Mouse (Mus musculus): ENCODE measurements around the gene Spock1. TPM values are rescaled to one million over a fixed set of nuclear protein-coding genes. Genes with fewer than 3 reads are reported as not detected.

Spock1 gene
- total and polyA plus RNA-seq, 3 experiments, result not detected

DNA sequence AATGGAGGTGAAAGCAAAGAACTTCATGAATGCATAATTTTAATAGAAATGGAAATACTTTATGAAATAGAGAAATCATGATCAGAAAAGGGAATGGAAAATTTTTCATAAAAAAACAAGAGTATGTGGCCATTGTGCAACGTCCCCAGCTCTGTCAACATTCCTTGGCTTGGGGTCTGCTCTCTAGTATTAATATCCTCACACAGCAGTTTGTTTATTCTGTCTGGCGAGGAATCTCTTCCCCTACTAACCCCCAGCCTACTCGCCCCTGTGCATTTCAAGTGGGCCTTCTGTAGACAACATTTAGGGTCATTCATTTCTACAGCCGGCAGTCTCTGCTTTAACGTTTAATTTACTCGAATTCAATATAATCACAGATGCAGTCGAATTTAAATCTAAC lies 181.5 kb downstream of the Spock1 start:
- Histone ChIP-seq H3K4me2 (ENCODE audit: insufficient read depth, low read depth, poor library complexity, severe bottlenecking) (no peak overlapping the region), H3K27ac (ENCODE audit: insufficient read depth, low read depth) (no peak overlapping the region), H3K4me1 (ENCODE audit: control insufficient read depth in 1 of 2, insufficient read depth in 2 of 2) (no peaks in the 10 kb centered on the region), H3K36me3 (replicated peaks in 1 of 2; ENCODE audit: control insufficient read depth in 1 of 2, insufficient read depth in 1 of 2, low read length in 1 of 2) (no peaks in the 10 kb centered on the region), H3K79me2 (replicated peaks; ENCODE audit: control insufficient read depth, extremely low read depth, insufficient read depth, poor library complexity, severe bottlenecking) (no peaks in the 10 kb centered on the region), H3K27me3 (replicated peaks) (no peaks in the 10 kb centered on the region), H3K9me3 (replicated peaks; ENCODE audit: low read length) (peaks cover 92% of the 10 kb centered on the region), H3K4me3 (replicated peaks in 1 of 3; ENCODE audit: low read depth in 2 of 3, low read length in 2 of 3, poor library complexity in 1 of 3) (no peak overlapping the region), H3K9ac (ENCODE audit: insufficient read depth, low read depth) (no peak overlapping the region)
- TF ChIP-seq MXI1 (IDR thresholded peaks at IDR 0.05; ENCODE audit: low read depth, low read length) (no peak), UBTF (IDR thresholded peaks at IDR 0.05; ENCODE audit: low read depth, low read length) (no peak), ZNF384 (IDR thresholded peaks at IDR 0.05; ENCODE audit: low read depth, low read length) (no peak)
- in situ Hi-C loops (cut with MboI; ENCODE audit: low pct_ligation_motif_present, low pct_unique_long_range_greater_than_20kb, low sequenced_read_pairs) (no loop called here), dilution Hi-C loops (cut with MboI; ENCODE audit: extremely low pct_ligation_motif_present, extremely low pct_unique_long_range_greater_than_20kb, low sequenced_read_pairs) (no loop called here)
- DNase-seq (ENCODE audit: extremely low read depth), result no peak

DNA sequence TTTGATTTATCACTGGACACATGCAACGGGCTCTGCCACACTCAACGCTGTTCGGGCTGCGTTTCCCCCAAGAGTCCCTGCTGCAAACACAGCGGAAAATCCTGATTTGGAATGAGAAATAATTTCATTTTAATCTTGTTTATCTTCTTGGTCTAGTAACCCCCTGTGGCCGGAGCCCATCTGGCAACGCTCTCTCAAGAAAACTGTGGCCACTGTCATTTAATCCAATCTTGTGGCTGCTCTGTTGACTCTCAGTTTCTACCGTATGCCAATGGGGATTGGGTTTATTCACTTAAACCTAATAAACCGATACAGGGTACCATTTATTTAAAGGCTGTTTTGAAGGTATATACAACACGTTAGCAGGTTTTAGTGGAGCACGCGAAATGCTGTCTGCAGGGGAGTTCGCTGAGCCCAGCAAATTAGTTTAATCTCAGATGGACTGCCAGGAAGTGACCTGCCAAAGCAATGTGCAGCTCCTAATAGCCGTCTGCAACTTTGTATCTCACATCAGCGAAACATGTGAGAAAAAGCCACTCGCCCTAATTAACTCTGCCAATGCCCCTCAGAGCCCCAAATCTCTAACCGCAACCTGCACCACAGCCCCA lies 185.7 kb downstream of the Spock1 start:
- Histone ChIP-seq H3K4me2 (ENCODE audit: insufficient read depth, low read depth, poor library complexity, severe bottlenecking) (no peak overlapping the region), H3K4me1 (ENCODE audit: control insufficient read depth in 1 of 2, insufficient read depth in 2 of 2) (no peaks in the 10 kb centered on the region), H3K27me3 (replicated peaks) (no peaks in the 10 kb centered on the region), H3K79me2 (replicated peaks; ENCODE audit: control insufficient read depth, extremely low read depth, insufficient read depth, poor library complexity, severe bottlenecking) (no peaks in the 10 kb centered on the region), H3K27ac (ENCODE audit: insufficient read depth, low read depth) (no peak overlapping the region), H3K4me3 (replicated peaks in 1 of 3; ENCODE audit: low read depth in 2 of 3, low read length in 2 of 3, poor library complexity in 1 of 3) (no peak overlapping the region), H3K9ac (ENCODE audit: insufficient read depth, low read depth) (no peak overlapping the region), H3K36me3 (replicated peaks in 1 of 2; ENCODE audit: control insufficient read depth in 1 of 2, insufficient read depth in 1 of 2, low read length in 1 of 2) (no peaks in the 10 kb centered on the region), H3K9me3 (replicated peaks; ENCODE audit: low read length) (peaks cover 91% of the 10 kb centered on the region)
- DNase-seq (ENCODE audit: extremely low read depth), result no peak
- in situ Hi-C loops (cut with MboI; ENCODE audit: low pct_ligation_motif_present, low pct_unique_long_range_greater_than_20kb, low sequenced_read_pairs) (no loop called here), dilution Hi-C loops (cut with MboI; ENCODE audit: extremely low pct_ligation_motif_present, extremely low pct_unique_long_range_greater_than_20kb, low sequenced_read_pairs) (no loop called here)
- TF ChIP-seq BHLHE40 (IDR thresholded peaks at IDR 0.05; ENCODE audit: low read depth, low read length) (no peak), EP300 (IDR thresholded peaks at IDR 0.05; ENCODE audit: low read length) (no peak), NRF1 (IDR thresholded peaks at IDR 0.05; ENCODE audit: low read depth, low read length) (no peak), E2F4 (IDR thresholded peaks at IDR 0.05; ENCODE audit: insufficient replicate concordance, low read depth, low read length) (no peak), JUND (conservative IDR thresholded peaks at IDR 0.05; ENCODE audit: low read depth, low read length) (no peak), ZKSCAN1 (IDR thresholded peaks at IDR 0.05; ENCODE audit: borderline replicate concordance, low read depth, low read length) (no peak), ZMIZ1 (IDR thresholded peaks at IDR 0.05; ENCODE audit: low read depth, low read length) (no peak), CHD2 (IDR thresholded peaks at IDR 0.05; ENCODE audit: low read length) (no peak), POLR2A (IDR thresholded peaks at IDR 0.05; ENCODE audit: low read depth, low read length) (no peak), CHD1 (IDR thresholded peaks at IDR 0.05; ENCODE audit: low read depth, low read length) (no peak), USF1 (IDR thresholded peaks at IDR 0.05; ENCODE audit: low read depth, low read length) (no peak), SIN3A (IDR thresholded peaks at IDR 0.05; ENCODE audit: low read length) (no peak)
